8 mouse cellular contexts compared by ENCODE assay signal in the genomic region with DNA sequence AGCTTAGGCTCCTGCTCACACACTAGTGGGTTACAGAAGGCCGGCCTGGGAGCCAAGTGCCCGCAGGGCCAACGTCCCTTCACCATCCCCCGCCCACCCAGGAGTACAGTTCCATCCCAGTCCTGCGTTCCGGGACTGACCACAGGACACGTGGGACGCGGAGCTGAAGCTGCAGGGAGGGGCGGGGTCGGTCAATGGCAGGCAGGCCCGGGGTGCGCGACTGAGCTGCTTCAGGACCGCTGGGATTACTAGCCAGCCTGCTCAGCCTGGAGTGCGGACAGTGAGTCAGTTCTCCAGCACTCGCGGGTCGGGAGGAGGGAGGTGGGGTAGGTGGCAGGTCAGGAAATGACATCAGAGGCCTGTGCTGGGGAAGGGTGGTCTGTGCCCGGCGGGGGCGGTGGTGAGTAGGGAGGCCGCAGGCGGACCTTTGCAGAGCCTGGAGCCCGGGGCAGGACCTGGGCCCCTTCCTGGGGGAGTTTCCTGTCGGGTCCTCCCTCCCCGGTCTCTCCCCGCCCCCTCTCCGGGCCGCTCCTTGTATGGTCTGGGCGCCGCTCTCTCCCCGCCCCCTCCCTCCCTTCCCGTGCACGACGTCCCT. TPM values are rescaled to one million over a fixed set of nuclear protein-coding genes. Genes with fewer than 3 reads are reported as not detected.
DNase-seq lines count a peak whose midpoint lies in the region; ATAC-seq lines count a peak whose summit lies in the region.

A gene (plus strand): TSS at position 205 of the 595 bp plus-strand sequence.

- H3K9me3 ChIP-seq in hindbrain, embryonic 12.5 days (replicated peaks), result no peaks in the 10 kb centered on the region

- no peaks in the 10 kb centered on the region for H3K27me3 ChIP-seq in hindbrain, embryonic 12.5 days

- ATAC-seq in hindbrain, embryonic 12.5 days (ENCODE audit: low FRiP score), result peak; percentile 92

- peak within 1 kb of the TSS; percentile 92 for H3K27ac ChIP-seq in hindbrain, embryonic 12.5 days

- peak within 1 kb of the TSS; percentile 66 for H3K4me2 ChIP-seq in hindbrain, embryonic 12.5 days (replicated peaks)

- peak within 1 kb of the TSS; percentile 88 for H3K9ac ChIP-seq in hindbrain, embryonic 12.5 days

- H3K4me1 ChIP-seq in hindbrain, embryonic 12.5 days, result peaks cover 37% of the 10 kb centered on the region

- peak within 1 kb of the TSS; percentile 75 for H3K4me3 ChIP-seq in hindbrain, embryonic 12.5 days

- under 1% methylated on average over 25 of the region's 36 CpGs for WGBS in hindbrain, embryonic 12.5 days

- peaks cover 17% of the 10 kb centered on the region for H3K36me3 ChIP-seq in hindbrain, embryonic 12.5 days

- DNase-seq in MN1 (ENCODE audit: low spot score), result peak; percentile 94
- DNase-seq in cerebellum, adult 9-11 months, result peak; percentile 96
- DNase-seq in frontal cortex, postnatal 10 days (ENCODE audit: low spot score in 2 of 2), result peak; percentile 85 to 89
- peak; percentile 83 for DNase-seq in layer of hippocampus, postnatal 14 days (ENCODE audit: low spot score in 2 of 2)
- peak; percentile 94 for DNase-seq in lung, postnatal 14 days
- peak; percentile 28 for DNase-seq in retina, adult 2 months (ENCODE audit: low read depth, low spot score)
- DNase-seq in thymus, postnatal 36 days, result peak; percentile 86 to 89

RNA-seq across cellular contexts. Expression of the gene that starts here (rescaled TPM):
- polyA plus RNA-seq in hindbrain, embryonic 12.5 days (2016; fragmentation: Nextera tagmentation; extraction: Ambion mirVana), result 71.4 and 82.5 TPM in 2 replicates
- total RNA-seq in layer of hippocampus, postnatal 14 days (2021), result 10 to 100 TPM; 59.4 to 60.1 TPM

Comparison
In these comparisons a context has a peak if more than half of its experiments do, and no peak if none do; other contexts are left out.
1. Peak in every context shown above with its lines: DNase-seq, ATAC-seq, H3K4me3 ChIP-seq and H3K27ac ChIP-seq.
2. DNase-seq: peak in every context shown above with its lines; median percentile 96 in cerebellum, adult 9-11 months; 94 in MN1; 94 in lung, postnatal 14 days; 88 in thymus, postnatal 36 days; 87 in frontal cortex, postnatal 10 days; 83 in layer of hippocampus, postnatal 14 days; 28 in retina, adult 2 months.